Mouse (Mus musculus): ENCODE results near the gene Rchy1. TPM values are rescaled to one million over a fixed set of nuclear protein-coding genes. Genes with fewer than 3 reads are reported as not detected.

Rchy1 gene
- total RNA-seq (2012; rRNA removed) (24.8 and 28.6 TPM in 2 replicates), polyA plus RNA-seq (2012; ENCODE audit: insufficient read depth in 1 of 2, insufficient read length in 2 of 2, low read depth in 1 of 2, low replicate concordance in 2 of 2, missing spikeins in 1 of 2) (10 to 100 TPM; 26.9 to 74.4 TPM)

DNA sequence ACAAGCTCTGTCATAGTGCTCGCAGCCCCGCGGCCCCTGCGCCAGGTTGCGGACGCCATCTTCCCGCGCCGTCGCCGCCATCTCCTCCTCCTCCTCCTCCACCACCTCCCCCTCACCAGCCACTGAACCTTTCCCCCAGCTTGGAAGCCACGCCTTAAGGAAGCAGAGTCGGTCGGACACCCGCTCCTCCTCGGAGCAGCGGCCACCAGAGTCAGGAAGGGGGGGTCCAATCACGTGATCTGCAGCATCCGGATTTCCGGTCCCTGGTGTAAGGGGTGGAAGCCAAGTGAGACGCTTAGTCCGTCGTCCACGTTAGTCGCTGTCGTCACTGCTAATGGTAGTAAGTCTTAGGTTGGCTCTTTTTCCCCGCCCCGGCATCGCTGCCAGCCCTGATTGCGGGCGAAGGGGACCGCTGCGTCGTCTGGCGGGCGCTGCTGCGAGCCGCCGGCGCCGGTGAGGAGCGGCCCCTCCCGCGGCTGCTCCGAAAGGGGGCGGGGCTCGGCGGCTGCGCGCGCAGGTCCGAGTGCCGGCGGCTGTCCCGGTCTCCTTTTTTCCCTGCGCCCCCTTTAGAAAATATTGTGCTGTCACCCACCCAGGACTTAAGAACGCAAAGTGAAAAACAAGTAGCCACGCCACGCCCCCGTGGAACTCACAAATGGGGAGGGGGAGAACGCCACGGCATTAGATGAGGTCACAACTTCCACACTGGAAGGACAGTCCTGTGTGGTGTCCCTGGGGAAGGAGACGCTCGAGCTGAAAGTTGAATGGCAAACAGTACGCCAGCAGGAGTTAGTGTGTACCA is at the start of gene Rchy1:
Gene Rchy1 (minus strand): TSS at position 430 of the 802 bp plus-strand sequence.
- peaks cover 22% of the 10 kb centered on the region for H3K79me2 ChIP-seq (ENCODE audit: control insufficient read depth, insufficient read depth, low read length, poor library complexity)
- peaks cover 17 to 20% of the 10 kb centered on the region in 2 experiments for H3K4me1 ChIP-seq (ENCODE audit: control insufficient read depth in 1 of 2, insufficient read depth in 2 of 2, low read length in 2 of 2)
- TF ChIP-seq USF1 (IDR thresholded peaks at IDR 0.05; ENCODE audit: low read depth, low read length) (peak; percentile 98), GABPA (IDR thresholded peaks at IDR 0.05; ENCODE audit: low read depth, low read length) (no peak), CHD1 (IDR thresholded peaks at IDR 0.05; ENCODE audit: low read depth, low read length) (peak; percentile 77; the same call in 1 of the 2 replicates), NELFE (IDR thresholded peaks at IDR 0.05; ENCODE audit: low read depth, low read length) (peak; percentile 81), RCOR1 (IDR thresholded peaks at IDR 0.05; ENCODE audit: low read depth, low read length) (0 out of 2 replicates have a peak, but pooled peaks have one; percentile 4), ZC3H11A (IDR thresholded peaks at IDR 0.05; ENCODE audit: low read depth, low read length) (no peak; the same call in 1 of the 2 replicates), SIN3A (IDR thresholded peaks at IDR 0.05; ENCODE audit: low read length) (peak; percentile 84), RAD21 (IDR thresholded peaks at IDR 0.05; ENCODE audit: low read depth, low read length) (no peak; the same call in 1 of the 2 replicates), CTCF (IDR thresholded peaks at IDR 0.05 in 2 of 3, conservative IDR thresholded peaks at IDR 0.05 in 1 of 3; ENCODE audit: control insufficient read depth in 1 of 3, insufficient read depth in 1 of 3, low read depth in 2 of 3, low read length in 3 of 3, poor library complexity in 1 of 3, severe bottlenecking in 1 of 3) (peak in 1 of 3 experiments; percentile 18; a peak in 1 of 6 replicates), GATA1 (IDR thresholded peaks at IDR 0.05; ENCODE audit: low read depth, low read length) (no peak), E2F4 (IDR thresholded peaks at IDR 0.05; ENCODE audit: borderline replicate concordance, low read depth, low read length) (0 out of 2 replicates have a peak, but pooled peaks have one; percentile 45), SMC3 (IDR thresholded peaks at IDR 0.05; ENCODE audit: low read depth, low read length) (0 out of 2 replicates have a peak, but pooled peaks have one; percentile 19), CHD2 (IDR thresholded peaks at IDR 0.05; ENCODE audit: low read length) (no peak), MAZ (IDR thresholded peaks at IDR 0.05; ENCODE audit: low read depth, low read length) (peak; percentile 68; the same call in 1 of the 2 replicates), JUND (IDR thresholded peaks at IDR 0.05; ENCODE audit: low read depth, low read length) (no peak), USF2 (IDR thresholded peaks at IDR 0.05; ENCODE audit: borderline replicate concordance in 1 of 2, insufficient read depth in 1 of 2, low read depth in 1 of 2, low read length in 2 of 2) (peak; percentile 75 to 78), BHLHE40 (IDR thresholded peaks at IDR 0.05; ENCODE audit: borderline replicate concordance, low read depth, low read length) (peak; percentile 92), ZMIZ1 (IDR thresholded peaks at IDR 0.05; ENCODE audit: low read depth, low read length) (0 out of 2 replicates have a peak, but pooled peaks have one; percentile 67), TCF12 (IDR thresholded peaks at IDR 0.05; ENCODE audit: low read depth, low read length) (no peak), KAT2A (conservative IDR thresholded peaks at IDR 0.05; ENCODE audit: low read depth, low read length) (peak; percentile 16), ELF1 (IDR thresholded peaks at IDR 0.05; ENCODE audit: low read depth, low read length) (peak; percentile 82), HCFC1 (IDR thresholded peaks at IDR 0.05; ENCODE audit: low read depth, low read length) (peak; percentile 80), ZNF384 (IDR thresholded peaks at IDR 0.05; ENCODE audit: low read depth, low read length) (no peak), MEF2A (IDR thresholded peaks at IDR 0.05; ENCODE audit: extremely low read depth, insufficient replicate concordance, low read depth, low read length, poor library complexity, severe bottlenecking) (0 out of 2 replicates have a peak, but pooled peaks have one; percentile 18), MYC (IDR thresholded peaks at IDR 0.05; ENCODE audit: low read depth, low read length) (0 out of 2 replicates have a peak, but pooled peaks have one; percentile 22), MXI1 (IDR thresholded peaks at IDR 0.05; ENCODE audit: low read depth, low read length) (peak; percentile 71; the same call in 1 of the 2 replicates), POLR2AphosphoS2 (IDR thresholded peaks at IDR 0.05; ENCODE audit: low read length) (peak; percentile 62), MAX (IDR thresholded peaks at IDR 0.05; ENCODE audit: low read length) (no peak; the same call in 1 of the 2 replicates), ETS1 (IDR thresholded peaks at IDR 0.05; ENCODE audit: low read depth, low read length) (peak; percentile 52; the same call in 1 of the 2 replicates), NRF1 (IDR thresholded peaks at IDR 0.05; ENCODE audit: insufficient read depth, low read depth, low read length, poor library complexity, severe bottlenecking) (peak; percentile 75), POLR2A (IDR thresholded peaks at IDR 0.05; ENCODE audit: control insufficient read depth in 1 of 2, insufficient read depth in 1 of 2, low read depth in 1 of 2, low read length in 2 of 2, poor library complexity in 1 of 2) (peak; percentile 82 to 95), EP300 (IDR thresholded peaks at IDR 0.05; ENCODE audit: low read depth in 1 of 2, low read length in 2 of 2) (peak; percentile 8 to 22; a peak in 2 of 4 replicates)
- peak within 1 kb of the TSS; percentile 94 for H3K9ac ChIP-seq (ENCODE audit: control insufficient read depth, low read depth, low read length, poor library complexity, severe bottlenecking)
- peak; percentile 96 for DNase-seq (ENCODE audit: low read depth, low spot score)
- H3K36me3 ChIP-seq (ENCODE audit: control insufficient read depth in 1 of 2, insufficient read depth in 2 of 2, low read length in 2 of 2), result peaks cover 0 to 31% of the 10 kb centered on the region in 2 experiments; a peak in 2 of 4 replicates
- no peaks in the 10 kb centered on the region for H3K9me3 ChIP-seq (replicated peaks; ENCODE audit: insufficient read depth, low read length)
- H3K4me3 ChIP-seq (ENCODE audit: control insufficient read depth in 1 of 2, insufficient read depth in 1 of 2, low read depth in 2 of 2, low read length in 2 of 2), result peak within 1 kb of the TSS; percentile 91 to 100
- no peaks in the 10 kb centered on the region for H3K27me3 ChIP-seq (ENCODE audit: control insufficient read depth in 1 of 2, insufficient read depth in 2 of 2, low read length in 2 of 2)
- H3K27ac ChIP-seq (ENCODE audit: control insufficient read depth, low read depth, low read length), result peak within 1 kb of the TSS; percentile 98

Data from MEL (cell line).